Mouse (Mus musculus): ENCODE measurements at regions not wholly inside any gene's neighbourhood (a gene's known extent, or its start where the extent isn't known, plus 50 kb on each side); places are given as distances from the start of the nearest gene placed in this dataset.

- in situ Hi-C loops (cut with MboI, MseI), result loop anchor here (25.0 kb wide), 2 partner anchors 153 to 297 kb away; partner anchors contain the start of gene Sp100
Measured at GRCm38 (mm10) chr1:85339821-85340220, 69.5 kb upstream of the C130026I21Rik start.
